Mouse (Mus musculus) forebrain, embryonic 16.5 days (tissue): ENCODE measurements around the gene Grwd1. TPM values are rescaled to one million over a fixed set of nuclear protein-coding genes. Genes with fewer than 3 reads are reported as not detected.

Experiments used
- ATAC-seq: fragments of 200-750 bp; cut with Nextera tagmentation; 2 replicates; pipeline ENCODE4 v1.8.0; 2017; ENCODE audit warnings: mild to moderate bottlenecking, moderate library complexity
- H3K27ac ChIP-seq: fragments of 300-500 bp; sonication (generic); 2 replicates; pipeline ENCODE4 v1.5.1; 2014; ENCODE audit warnings: low read length, control low read depth
- H3K27me3 ChIP-seq: fragments of 300-500 bp; sonication (generic); replicated peaks from 2 replicates; pipeline ENCODE4 v1.6.1; 2014; ENCODE audit warnings: low read length; ENCODE audit not compliant: control insufficient read depth, insufficient read depth
- H3K36me3 ChIP-seq: fragments of 300-500 bp; sonication (generic); 2 replicates; pipeline ENCODE4 v1.6.1; 2014; ENCODE audit not compliant: control insufficient read depth, insufficient read depth
- H3K4me1 ChIP-seq: fragments of 300-500 bp; sonication (generic); replicated peaks from 2 replicates; pipeline ENCODE4 v1.6.1; 2014; ENCODE audit warnings: low read length; ENCODE audit not compliant: control insufficient read depth, insufficient read depth
- H3K4me2 ChIP-seq: fragments of 300-500 bp; sonication (generic); 2 replicates; pipeline ENCODE4 v1.6.1; 2014; ENCODE audit warnings: mild to moderate bottlenecking, low read length, control low read depth
- H3K4me3 ChIP-seq: fragments of 300-500 bp; sonication (generic); replicated peaks from 2 replicates; pipeline ENCODE4 v1.5.1; 2014; ENCODE audit warnings: mild to moderate bottlenecking, low read length, control low read depth
- H3K9ac ChIP-seq: fragments of 300-500 bp; sonication (generic); replicated peaks from 2 replicates; pipeline ENCODE4 v1.6.1; 2014; ENCODE audit warnings: low read depth, low read length, control low read depth
- H3K9me3 ChIP-seq: fragments of 300-500 bp; sonication (generic); 2 replicates; pipeline ENCODE4 v1.6.1; 2016; ENCODE audit warnings: low read length; ENCODE audit not compliant: control insufficient read depth
- WGBS: fragments of 180-500 bp; shearing (Covaris S2); extraction: QIAGEN DNeasy Blood & Tissue Kit; methylation state at CpG from one replicate; pipeline ENCODE4 v1.1.7; 2014; 5-methylcytosine and 5-hydroxymethylcytosine counted together
- polyA plus RNA-seq: library from polyadenylated mRNA; unstranded; fragments of >200 nt; fragmentation: Nextera tagmentation; extraction: Ambion mirVana; gene quantifications from 2 replicates; pipeline ENCODE4 v1.2.1, GENCODE M21; 2015

The Grwd1 gene
- polyA plus RNA-seq, 1 experiment from 2014 or later = 45.3 TPM

GRCm38 (mm10) chr7:45820913-45821312 is 9.8 kb downstream of the Grwd1 start:
- Histone ChIP-seq H3K27me3 (no peaks in the 10 kb centered on the region), H3K36me3 (peaks cover 10% of the 10 kb centered on the region)

DNA sequence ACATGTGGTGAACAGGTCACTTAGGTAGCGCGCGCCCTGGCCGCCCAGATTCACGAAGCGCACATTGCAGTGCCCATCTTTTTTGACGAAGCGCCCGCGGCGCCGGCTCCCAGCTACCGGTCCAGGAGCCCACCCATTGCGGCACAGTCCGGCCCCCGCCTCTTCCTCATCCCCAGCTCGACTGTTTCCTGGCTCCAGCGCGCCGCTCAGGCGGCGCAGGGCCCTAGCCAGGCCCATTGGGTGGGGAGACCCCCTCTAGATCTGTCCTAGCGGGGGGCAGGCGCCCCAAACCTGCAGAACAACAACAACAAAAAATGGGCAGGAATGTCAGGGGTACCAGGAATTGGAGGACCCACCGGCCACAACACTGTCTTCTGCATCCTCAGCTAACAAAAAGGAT is 10.9 kb downstream of the Grwd1 start:
- Histone ChIP-seq H3K9ac (no peak overlapping the region), H3K4me2 (no peak overlapping the region)
- WGBS = 11% methylated on average over 25 of the region's 25 CpGs

More at GRCm38 (mm10) chr7:45820913-45821312, 9.8 kb downstream of the Grwd1 start:
- no peaks in the 10 kb centered on the region for H3K9me3 ChIP-seq
- H3K4me1 ChIP-seq = no peaks in the 10 kb centered on the region
- H3K9ac ChIP-seq = no peak overlapping the region
- ATAC-seq = no peak
- no peak overlapping the region for H3K4me3 ChIP-seq
- no peak overlapping the region for H3K4me2 ChIP-seq
- no peak overlapping the region for H3K27ac ChIP-seq

GRCm38 (mm10) chr7:45815984-45816351 is 14.8 kb downstream of the Grwd1 start:
- no peak for ATAC-seq
- Histone ChIP-seq H3K27me3 (no peaks in the 10 kb centered on the region), H3K4me1 (peaks cover 26% of the 10 kb centered on the region), H3K9ac (no peak overlapping the region), H3K27ac (no peak overlapping the region), H3K4me3 (no peak overlapping the region), H3K9me3 (no peaks in the 10 kb centered on the region), H3K36me3 (peaks cover 13% of the 10 kb centered on the region), H3K4me2 (no peak overlapping the region)
- WGBS = 18% methylated on average over 2 of the region's 2 CpGs

More for the DNA sequence above, 10.9 kb downstream of the Grwd1 start:
- H3K4me1 ChIP-seq = peaks cover 10% of the 10 kb centered on the region
- H3K36me3 ChIP-seq = 0 out of 2 replicates have a peak, but pooled peaks cover 2% of the 10 kb centered on the region
- no peaks in the 10 kb centered on the region for H3K9me3 ChIP-seq
- no peak for ATAC-seq
- no peak overlapping the region for H3K27ac ChIP-seq
- no peak overlapping the region for H3K4me3 ChIP-seq
- H3K27me3 ChIP-seq = no peaks in the 10 kb centered on the region

GRCm38 (mm10) chr7:45815323-45815983 is 15.3 kb downstream of the Grwd1 start:
- WGBS = 16% methylated on average over 10 of the region's 10 CpGs
- Histone ChIP-seq H3K4me3 (peak overlapping the region; percentile 47), H3K36me3 (peaks cover 14% of the 10 kb centered on the region), H3K9me3 (no peaks in the 10 kb centered on the region), H3K4me1 (peaks cover 26% of the 10 kb centered on the region), H3K4me2 (peak overlapping the region; percentile 63), H3K27me3 (no peaks in the 10 kb centered on the region), H3K9ac (no peak overlapping the region), H3K27ac (peak overlapping the region; percentile 48)
- ATAC-seq = no peak

DNA sequence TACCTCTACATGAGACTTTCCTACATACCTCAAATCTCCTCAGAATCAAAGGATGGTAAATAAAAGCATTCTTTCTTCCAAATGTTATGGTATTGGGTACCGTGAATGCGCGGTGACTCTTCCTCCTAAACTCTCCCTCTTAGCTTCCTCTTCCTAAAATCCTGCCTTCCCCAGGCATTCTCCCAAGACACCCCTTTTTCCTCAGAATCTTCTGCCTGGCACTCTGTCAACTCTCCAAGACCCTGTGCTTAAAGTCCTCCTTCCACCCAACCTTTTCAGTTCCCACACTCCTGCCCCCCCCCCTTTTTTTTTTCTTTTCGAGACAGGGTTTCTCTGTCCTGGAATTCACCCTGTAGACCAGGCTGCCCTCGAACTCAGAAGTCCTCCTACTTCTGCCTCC is 15.9 kb downstream of the Grwd1 start:
- Histone ChIP-seq H3K4me1 (peaks cover 26% of the 10 kb centered on the region), H3K9me3 (no peaks in the 10 kb centered on the region), H3K27me3 (no peaks in the 10 kb centered on the region), H3K4me3 (peak overlapping the region; percentile 47), H3K4me2 (peak overlapping the region; percentile 63), H3K27ac (peak overlapping the region; percentile 48), H3K9ac (peak overlapping the region; percentile 31), H3K36me3 (peaks cover 16% of the 10 kb centered on the region)
- ATAC-seq = no peak
- WGBS = 0% methylated on average over 5 of the region's 5 CpGs

DNA sequence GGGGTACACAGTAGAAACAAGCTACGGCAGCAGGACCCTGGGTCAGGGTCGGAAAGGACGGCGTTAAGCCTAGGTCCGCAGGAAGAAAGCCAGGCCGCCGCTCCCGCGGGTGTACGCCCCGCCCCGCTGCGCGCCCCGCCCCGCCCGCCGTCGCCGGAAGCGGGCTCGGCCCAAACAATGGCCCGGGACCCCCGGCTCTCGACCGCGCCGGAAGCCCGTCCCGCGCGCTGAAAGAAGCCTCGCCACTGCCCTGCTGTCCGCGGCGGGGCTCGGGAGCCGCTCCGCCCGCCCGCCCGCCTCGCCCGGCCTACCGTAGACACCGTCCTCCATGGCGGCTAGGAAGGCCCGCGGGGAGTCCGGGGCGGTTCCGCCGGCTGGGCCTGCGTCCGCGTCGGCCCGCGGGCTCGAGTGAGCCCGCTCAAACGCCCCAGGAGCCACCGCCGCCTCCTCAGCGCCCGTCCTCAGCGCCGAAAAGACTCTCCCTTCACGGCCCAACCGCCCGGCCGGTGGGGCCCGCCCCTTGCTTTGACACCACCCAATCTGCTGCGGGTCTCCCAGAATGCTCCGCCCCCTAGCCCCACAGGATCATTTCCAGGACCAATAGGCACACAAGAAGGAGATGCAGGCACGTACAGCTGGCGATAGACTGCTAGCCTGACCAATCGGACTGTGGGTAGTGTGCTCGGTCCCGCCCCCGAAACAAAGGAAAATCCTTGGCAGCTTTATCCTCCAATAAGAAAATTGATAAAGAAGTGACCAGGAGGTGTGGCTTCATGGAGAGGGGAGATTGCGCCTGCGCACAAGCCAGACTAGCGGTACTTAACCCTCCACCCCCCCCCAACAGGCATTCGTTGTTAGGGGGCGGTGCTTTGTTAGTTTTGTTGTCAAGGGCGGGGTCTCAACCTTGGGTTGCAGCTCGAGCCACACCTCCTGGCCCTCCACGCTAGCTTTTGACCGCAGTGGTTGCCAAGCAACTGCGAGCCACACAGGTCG is 16.7 kb downstream of the Grwd1 start, which contains the start of gene Cyth2:
Gene Cyth2, minus strand, starts transcription at position 795 of the 993 bp plus-strand sequence.
- under 1% methylated on average over 87 of the region's 92 CpGs for WGBS
- peak within 1 kb of the TSS; percentile 96 for H3K9ac ChIP-seq
- peak; percentile 99 for ATAC-seq
- peaks cover 26% of the 10 kb centered on the region for H3K4me1 ChIP-seq
- H3K4me3 ChIP-seq = peak within 1 kb of the TSS; percentile 73
- H3K4me2 ChIP-seq = peak within 1 kb of the TSS; percentile 82
- peaks cover 20% of the 10 kb centered on the region for H3K36me3 ChIP-seq
- H3K27ac ChIP-seq = peak within 1 kb of the TSS; percentile 99
- no peaks in the 10 kb centered on the region for H3K27me3 ChIP-seq
- H3K9me3 ChIP-seq = no peaks in the 10 kb centered on the region

DNA sequence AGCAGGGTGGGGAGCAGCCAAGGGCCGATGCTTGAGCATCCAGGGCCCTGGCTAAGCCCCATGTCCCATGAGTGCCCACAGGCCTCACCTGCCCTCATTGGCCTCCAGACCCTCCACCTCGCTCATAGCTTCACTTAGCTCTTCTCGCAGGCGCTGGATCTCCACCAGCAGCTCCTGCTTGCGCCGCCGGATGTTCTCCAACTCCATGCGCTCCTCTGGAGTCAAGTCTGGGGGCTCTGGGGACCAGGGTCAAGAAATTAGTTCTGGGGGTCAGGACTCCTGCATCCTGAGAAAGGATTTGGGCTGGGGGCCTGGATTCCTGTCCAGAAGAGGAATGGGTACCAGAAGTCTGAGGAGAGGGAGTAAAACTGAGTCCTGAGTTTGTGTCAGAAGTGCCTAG is 17.8 kb downstream of the Grwd1 start:
- Histone ChIP-seq H3K9ac (peak overlapping the region; percentile 96), H3K27ac (no peak overlapping the region), H3K4me1 (peaks cover 26% of the 10 kb centered on the region), H3K4me2 (peak overlapping the region; percentile 82), H3K36me3 (peaks cover 27% of the 10 kb centered on the region), H3K27me3 (no peaks in the 10 kb centered on the region), H3K9me3 (no peaks in the 10 kb centered on the region), H3K4me3 (peak overlapping the region; percentile 73)
- ATAC-seq = no peak
- WGBS = 88% methylated on average over 8 of the region's 8 CpGs

DNA sequence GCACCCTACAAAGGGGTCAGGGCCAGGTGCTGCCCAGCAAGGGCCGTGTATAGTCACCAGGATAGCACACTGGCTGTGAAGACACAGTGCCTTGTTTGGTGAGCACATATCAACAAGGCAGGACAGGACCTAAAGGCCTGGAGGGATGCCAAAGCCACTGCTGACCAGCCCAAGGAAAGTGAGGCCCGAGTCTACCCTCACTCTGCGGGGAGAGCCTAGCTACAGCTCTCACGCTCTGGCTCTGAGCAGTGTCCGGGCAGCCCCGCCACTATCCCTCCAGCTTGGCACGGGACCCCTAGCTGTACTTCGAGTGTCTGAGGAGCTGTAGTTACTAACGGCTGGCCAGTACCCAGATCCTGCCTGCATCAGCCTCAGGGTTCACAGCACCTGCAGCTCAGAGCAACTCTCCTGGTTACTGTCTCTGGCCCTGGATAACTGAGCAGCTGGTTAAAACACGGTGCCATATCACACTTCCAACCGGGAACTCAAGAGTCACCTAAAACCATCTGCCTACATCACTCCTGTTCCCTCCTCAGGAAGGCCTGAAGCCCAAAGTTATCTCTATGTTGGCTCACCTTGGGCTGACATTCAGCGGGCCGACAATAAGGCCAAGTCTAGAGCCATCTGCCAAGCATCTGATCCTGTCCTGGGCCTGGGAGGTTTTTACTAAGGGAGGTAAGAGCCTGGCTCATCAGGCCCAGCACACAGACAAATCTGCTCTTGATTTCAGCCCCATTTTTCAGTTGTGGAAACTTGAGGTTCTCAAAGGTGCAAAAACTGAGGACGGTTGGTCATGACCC is 21.3 kb downstream of the Grwd1 start:
- H3K9me3 ChIP-seq = no peaks in the 10 kb centered on the region
- H3K27me3 ChIP-seq = no peaks in the 10 kb centered on the region
- 84% methylated on average over 14 of the region's 14 CpGs for WGBS
- no peak overlapping the region for H3K9ac ChIP-seq
- H3K36me3 ChIP-seq = peaks cover 36% of the 10 kb centered on the region
- ATAC-seq = no peak
- H3K4me1 ChIP-seq = peaks cover 15% of the 10 kb centered on the region
- H3K4me2 ChIP-seq = no peak overlapping the region
- H3K27ac ChIP-seq = no peak overlapping the region
- no peak overlapping the region for H3K4me3 ChIP-seq
